Mouse (Mus musculus) gastrocnemius, adult 8-10 months (tissue): ENCODE results near the gene Tagln. TPM values are rescaled to one million over a fixed set of nuclear protein-coding genes. Genes with fewer than 3 reads are reported as not detected.
A peak's percentile ranks its signal among the peaks of the same experiment; 100 is the strongest.

Experiments used
- DNase-seq, 2 experiments: peaks; one replicate each; pipeline ENCODE4 v3.0.0; 2022; ENCODE audit warnings: low spot score in 2 of 2
- total RNA-seq, 4 experiments: library from RNA; stranded (reverse); gene quantifications; 2 replicates each; pipeline ENCODE4 v1.2.4; 2022

The Tagln gene
- total RNA-seq, 4 experiments from 2014 or later, result 28.4 to 54.2 (median 31.7) TPM

GRCm38 (mm10) chr9:45946182-45946871 is 10.5 kb upstream of the Tagln start:
- no peak for DNase-seq

- no peak for DNase-seq
Observed at GRCm38 (mm10) chr9:45945721-45946120, 9.9 kb upstream of the Tagln start.

GRCm38 (mm10) chr9:45944506-45945400 is 8.9 kb upstream of the Tagln start:
- DNase-seq, result no peak

- no peak for DNase-seq
Observed at GRCm38 (mm10) chr9:45943628-45944505, 8.0 kb upstream of the Tagln start.

- no peak for DNase-seq
Observed at GRCm38 (mm10) chr9:45942916-45943315, 7.1 kb upstream of the Tagln start.

GRCm38 (mm10) chr9:45942464-45942863 is 6.6 kb upstream of the Tagln start:
- no peak for DNase-seq

GRCm38 (mm10) chr9:45941329-45941888 is 5.6 kb upstream of the Tagln start:
- DNase-seq, result no peak

GRCm38 (mm10) chr9:45939794-45940193 is 3.9 kb upstream of the Tagln start:
- DNase-seq, result no peak

- DNase-seq, result no peak
Observed at GRCm38 (mm10) chr9:45938952-45939637, 3.2 kb upstream of the Tagln start.

GRCm38 (mm10) chr9:45938088-45938487 is 2.2 kb upstream of the Tagln start:
- no peak for DNase-seq

- DNase-seq, result peak in 1 of 2 experiments; percentile 33
Observed at GRCm38 (mm10) chr9:45936883-45937282, 1.0 kb upstream of the Tagln start.

- DNase-seq, result no peak
Observed at GRCm38 (mm10) chr9:45932571-45933415, 3.1 kb downstream of the Tagln start.

GRCm38 (mm10) chr9:45931958-45932357 is 3.9 kb downstream of the Tagln start:
- no peak for DNase-seq

- no peak for DNase-seq
Observed at GRCm38 (mm10) chr9:45929285-45929684, 6.6 kb downstream of the Tagln start.

- no peak for DNase-seq
Observed at GRCm38 (mm10) chr9:45919895-45920294, 16.0 kb downstream of the Tagln start.

GRCm38 (mm10) chr9:45917041-45917934 is 18.6 kb downstream of the Tagln start:
- peak; percentile 41 to 63 for DNase-seq

- DNase-seq, result no peak
Observed at GRCm38 (mm10) chr9:45915659-45916058, 20.2 kb downstream of the Tagln start.

- peak in 1 of 2 experiments; percentile 39 for DNase-seq
Observed at GRCm38 (mm10) chr9:45911673-45912072, 24.2 kb downstream of the Tagln start.

- no peak for DNase-seq
Observed at GRCm38 (mm10) chr9:45910995-45911394, 24.9 kb downstream of the Tagln start.
